19 mouse cellular contexts compared by ENCODE assay signal in genomic region chr7:126175999-126176398, GRCm38 (mm10). TPM values are rescaled to one million over a fixed set of nuclear protein-coding genes. Genes with fewer than 3 reads are reported as not detected.
A peak's percentile ranks its signal among the peaks of the same experiment; 100 is the strongest.
DNase-seq lines count a peak whose midpoint lies in the region; ATAC-seq and TF ChIP-seq lines count a peak whose summit lies in the region.
"Had no signal": no experiment of that assay in that cellular context is flagged by ENCODE, and none has a peak within 500 bp of the region (broad histone marks: within the 10 kb centered on the region; RNA-seq: fewer than 3 reads in every experiment).

No protein-coding gene starts in this region.

- H3K9ac ChIP-seq in ES-Bruce4 (ENCODE audit: low read depth, poor library complexity, severe bottlenecking) = no peak overlapping the region
- H3K9ac ChIP-seq: forebrain, postnatal 0 days; heart, embryonic 12.5 days; hindbrain, embryonic 12.5 days; midbrain, embryonic 13.5 days had no signal

- no peak for ATAC-seq in megakaryocyte progenitor cell, adult 5-6 weeks (replicated peaks; ENCODE audit: poor library complexity)
- ATAC-seq: forebrain, postnatal 0 days; midbrain, embryonic 13.5 days had no signal

- H3K4me1 ChIP-seq in ES-Bruce4 (ENCODE audit: control insufficient read depth, insufficient read depth, low read length) = peaks cover 3% of the 10 kb centered on the region
- peaks cover 9% of the 10 kb centered on the region for H3K4me1 ChIP-seq in cortical plate, adult 2 months (ENCODE audit: control insufficient read depth, insufficient read depth, low read length)

- no peak overlapping the region for H3K4me3 ChIP-seq in layer of hippocampus, adult 2 months
- H3K4me3 ChIP-seq in ES-Bruce4 (ENCODE audit: low read depth, low read length) = no peak overlapping the region
- H3K4me3 ChIP-seq in cortical plate, adult 2 months (ENCODE audit: insufficient read depth, low read length) = no peak overlapping the region
- H3K4me3 ChIP-seq: erythroblast, embryonic 14.5 days; heart, embryonic 12.5 days; hindbrain, embryonic 12.5 days; midbrain, embryonic 13.5 days had no signal

- TF ChIP-seq CTCF in layer of hippocampus, adult 2 months (conservative IDR thresholded peaks at IDR 0.05) = peak; percentile 63
- TF ChIP-seq CTCF in ES-Bruce4 (IDR thresholded peaks at IDR 0.05; ENCODE audit: low read depth, low read length) = peak; percentile 31
- 0 out of 2 replicates have a peak, but pooled peaks have one; percentile 7 for TF ChIP-seq CTCF in cortical plate, adult 2 months (IDR thresholded peaks at IDR 0.05; ENCODE audit: extremely low read depth, insufficient read depth, low read length)

- H3K9me3 ChIP-seq in ES-Bruce4 (replicated peaks; ENCODE audit: control insufficient read depth, insufficient read depth, low read length, poor library complexity, severe bottlenecking) = no peaks in the 10 kb centered on the region
- H3K9me3 ChIP-seq: hindbrain, embryonic 12.5 days; midbrain, embryonic 13.5 days had no signal

- DNase-seq in layer of hippocampus, adult 2 months (ENCODE audit: low spot score in 2 of 2) = no peak
- DNase-seq in layer of hippocampus, postnatal 36 days = no peak
- peak; percentile 21 for DNase-seq in CD4-positive helper T cell, adult 2 months (ENCODE audit: low read depth, low spot score)
- DNase-seq in MN1 (ENCODE audit: low spot score) = no peak
- DNase-seq: adrenal gland, postnatal 36 days; cerebellum, postnatal 10 days; forebrain, postnatal 0 days; gastrocnemius, postnatal 14 days; kidney, adult 11 months; kidney, postnatal 25 days; lung, postnatal 36 days; right cerebral cortex, postnatal 14 days had no signal

- H3K27ac ChIP-seq in layer of hippocampus, adult 2 months = no peak overlapping the region
- H3K27ac ChIP-seq in ES-Bruce4 (ENCODE audit: insufficient read depth, low read length) = no peak overlapping the region
- no peak overlapping the region for H3K27ac ChIP-seq in cortical plate, adult 2 months (ENCODE audit: insufficient read depth, low read length)
- H3K27ac ChIP-seq: hindbrain, embryonic 12.5 days; midbrain, embryonic 13.5 days had no signal

- H3K36me3 ChIP-seq in ES-Bruce4 (ENCODE audit: control insufficient read depth, insufficient read depth, low read length, poor library complexity, severe bottlenecking) = peaks cover 12% of the 10 kb centered on the region

- no peaks in the 10 kb centered on the region for H3K27me3 ChIP-seq in ES-Bruce4 (ENCODE audit: control insufficient read depth, insufficient read depth, low read length, poor library complexity, severe bottlenecking)
- H3K27me3 ChIP-seq: heart, embryonic 12.5 days; hindbrain, embryonic 12.5 days; midbrain, embryonic 13.5 days had no signal

- no peak for TF ChIP-seq EP300 in ES-Bruce4 (IDR thresholded peaks at IDR 0.05; ENCODE audit: insufficient read depth, low read depth, low read length)

- TF ChIP-seq POLR2A in ES-Bruce4 (IDR thresholded peaks at IDR 0.05; ENCODE audit: insufficient read depth, low read length) = no peak
- TF ChIP-seq POLR2A in cortical plate, adult 2 months (IDR thresholded peaks at IDR 0.05; ENCODE audit: extremely low read depth, insufficient read depth, low read length) = no peak

RNA-seq across cellular contexts. Expression of gene Xpo6, which starts 24.3 kb away (rescaled TPM):
- total RNA-seq in layer of hippocampus, adult 2 months (2021) = 10 to 100 TPM; 91.1 to 92.3 TPM
- 10 to 100 TPM; 89.5 to 94.1 TPM for total RNA-seq in layer of hippocampus, postnatal 36 days (2021)
- 126 and 136 TPM in 2 replicates for polyA plus RNA-seq in ES-Bruce4 (2011; ENCODE audit: insufficient read depth, insufficient read length, low read depth, missing spikeins)
- 140 and 149 TPM in 2 replicates for polyA plus RNA-seq in cortical plate, adult 2 months (2012; rRNA removed)
- 124 and 125 TPM in 2 replicates for total RNA-seq in megakaryocyte progenitor cell, adult 5-6 weeks (2015)
- total RNA-seq in megakaryocyte progenitor cell, adult 5-6 weeks (2017) = 38.4 and 51.4 TPM in 2 replicates

Comparison
In these comparisons a context has a peak if more than half of its experiments do, and no peak if none do; other contexts are left out.
1. CTCF ChIP-seq: peak in every context shown above with its lines; median percentile 63 in layer of hippocampus, adult 2 months; 31 in ES-Bruce4; 7 in cortical plate, adult 2 months.